Mouse (Mus musculus): ENCODE results near the gene Bpi.

The Bpi gene

GRCm38 (mm10) chr2:158299731-158300130, 41.8 kb downstream of the Bpi start:
- no peak for DNase-seq

- no peak for DNase-seq
Observed at GRCm38 (mm10) chr2:158302807-158303206, 44.9 kb downstream of the Bpi start.

DNA sequence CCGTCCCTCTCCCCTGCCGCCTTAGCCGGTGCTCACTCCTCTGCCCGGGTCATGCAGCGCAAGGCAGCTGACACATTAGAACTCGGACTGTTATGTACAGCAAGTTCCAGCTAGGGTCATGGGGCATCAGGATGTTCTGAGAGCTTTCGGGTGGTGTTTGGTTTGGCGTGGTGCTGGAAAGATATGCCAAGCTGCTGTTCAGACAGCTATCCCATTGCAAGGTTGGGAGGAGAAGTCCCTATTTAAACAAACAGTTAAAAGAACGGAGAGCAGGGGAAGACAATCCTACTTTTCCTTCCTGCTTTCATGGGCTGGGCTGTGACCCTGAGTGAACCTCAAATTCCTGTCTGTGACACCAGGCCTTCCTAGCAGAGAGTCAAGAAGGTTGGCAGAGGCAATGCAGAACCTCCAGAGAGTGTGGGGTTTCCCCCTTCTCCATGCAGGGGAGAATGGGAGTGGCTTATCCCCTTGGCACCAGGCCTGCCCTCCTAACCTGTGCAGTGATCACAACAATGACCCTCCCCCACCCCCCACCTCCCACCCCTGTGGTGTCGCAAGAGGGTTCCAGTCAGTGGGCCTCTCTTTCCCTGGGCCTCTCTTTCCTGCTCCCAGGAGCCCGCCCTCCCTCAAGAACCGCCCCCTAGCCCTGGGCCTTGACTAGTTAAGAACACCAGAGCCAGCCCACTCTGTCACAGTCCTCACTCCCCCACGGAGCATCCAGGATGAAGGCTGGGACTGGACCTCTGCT, 48.2 kb downstream of the Bpi start, which contains the start of gene Lbp:
Gene Lbp (plus strand): TSS at position 546 of the 748 bp plus-strand sequence.
- DNase-seq: no peak

DNA sequence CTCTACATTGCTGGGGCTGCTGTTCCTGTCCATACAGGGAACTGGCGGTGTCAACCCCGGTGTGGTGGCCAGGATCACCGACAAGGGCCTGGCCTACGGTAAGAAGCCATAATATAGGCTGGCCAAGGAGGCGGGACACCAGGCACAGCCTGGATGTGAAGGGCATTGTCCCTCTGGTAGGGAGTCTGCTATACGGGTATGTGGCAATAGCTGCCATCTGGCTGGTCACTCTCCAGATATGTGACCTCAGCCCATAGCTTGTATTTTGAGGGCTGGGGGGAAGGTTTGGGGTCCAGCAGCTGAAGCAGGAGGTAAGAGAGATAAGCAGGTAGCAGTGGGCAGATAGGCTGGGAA, 48.8 kb downstream of the Bpi start:
- DNase-seq: no peak

GRCm38 (mm10) chr2:158308276-158308675, 50.4 kb downstream of the Bpi start:
- no peak for DNase-seq

GRCm38 (mm10) chr2:158313089-158313488, 55.2 kb downstream of the Bpi start:
- DNase-seq: no peak

DNA sequence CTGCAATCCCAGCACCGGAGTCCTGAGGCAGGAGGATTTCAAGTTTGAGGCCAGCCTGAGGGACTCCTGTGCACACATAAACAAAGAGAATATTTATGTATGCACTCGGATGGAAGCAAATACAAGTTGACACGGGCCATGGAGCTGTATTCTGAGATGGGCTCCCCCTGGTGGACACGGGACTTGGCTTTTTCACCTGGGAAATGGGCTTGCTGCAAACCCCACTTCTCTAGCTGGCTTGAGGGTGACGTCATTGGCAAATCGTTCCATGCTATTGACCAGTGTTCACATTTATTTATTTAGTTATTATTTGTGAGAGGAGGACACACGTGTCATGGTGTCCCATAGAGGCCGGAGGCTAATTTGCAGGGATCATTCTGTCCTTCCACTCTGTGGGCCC, 58.5 kb downstream of the Bpi start:
- DNase-seq: peak; percentile 8 to 15

- DNase-seq: peak; percentile 11 to 16
Observed at GRCm38 (mm10) chr2:158317026-158317425, 59.1 kb downstream of the Bpi start.

DNA sequence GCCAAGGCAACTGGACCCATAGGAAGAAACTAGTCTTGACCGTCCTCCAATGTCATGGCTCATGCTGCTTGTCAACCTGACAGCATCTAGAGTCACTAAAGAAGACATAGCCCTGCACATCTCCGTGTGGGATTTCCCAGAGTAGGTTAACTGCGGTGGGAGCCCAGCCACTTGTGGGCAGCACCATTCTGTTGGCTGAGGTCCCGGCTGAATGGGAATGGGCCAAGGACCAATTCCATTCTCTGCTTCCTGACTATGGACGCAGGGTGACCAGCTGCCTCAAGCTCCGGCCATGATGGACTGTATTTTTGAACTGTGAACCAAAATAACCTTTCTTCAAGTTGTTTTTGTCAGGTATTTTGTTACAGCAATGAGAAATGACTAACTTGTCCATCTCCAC, 63.7 kb downstream of the Bpi start:
- DNase-seq: no peak

- DNase-seq: no peak
Observed at GRCm38 (mm10) chr2:158322845-158323244, 65.0 kb downstream of the Bpi start.

DNA sequence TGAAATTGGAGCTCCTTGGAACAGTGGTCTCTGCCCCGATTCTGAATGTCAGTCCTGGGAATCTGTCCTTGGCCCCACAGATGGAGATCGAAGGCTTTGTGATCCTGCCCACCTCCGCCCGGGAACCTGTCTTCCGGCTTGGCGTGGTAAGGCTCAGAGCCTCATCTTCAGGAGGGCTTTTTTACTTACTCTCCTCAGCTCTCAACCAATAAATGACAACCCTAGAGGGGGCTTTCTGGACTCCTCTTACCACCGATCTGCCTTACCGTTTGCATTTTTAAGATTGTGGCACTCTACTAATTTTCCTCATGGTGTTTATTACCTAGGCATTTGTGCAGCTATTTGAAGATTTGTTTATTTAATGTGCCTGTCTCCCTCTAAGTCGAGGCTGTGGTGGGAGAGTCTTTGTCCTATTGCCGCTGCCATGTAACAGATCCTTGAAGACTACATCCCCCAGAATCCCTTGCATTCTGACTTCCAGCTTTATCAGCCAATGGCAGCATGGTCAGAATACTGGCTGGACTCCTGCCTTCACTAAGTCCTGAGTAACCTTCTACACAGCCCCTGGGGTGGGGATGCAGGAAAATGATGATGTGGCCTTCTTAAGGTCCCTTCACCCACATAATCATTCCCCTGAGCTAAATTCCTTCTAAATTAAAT, 66.8 kb downstream of the Bpi start:
- peak; percentile 20 to 38 for DNase-seq

- no peak for DNase-seq
Observed at GRCm38 (mm10) chr2:158325609-158326008, 67.7 kb downstream of the Bpi start.

Data from cerebellum, adult 18-20 months (tissue).